Mouse (Mus musculus) thymus, adult 2 months (tissue): ENCODE results near the gene Ltbr.

Source experiments
- CTCF ChIP-seq: fragments of 200-500 bp; IDR thresholded peaks from 2 replicates; pipeline ENCODE4 v1.5.1; 2012; ENCODE audit warnings: mild to moderate bottlenecking, control low read depth, low read length, moderate library complexity, borderline replicate concordance; ENCODE audit not compliant: control insufficient read depth, poor library complexity, insufficient read depth; ENCODE audit errors: extremely low read depth
- POLR2A ChIP-seq: fragments of 200-500 bp; IDR thresholded peaks from 2 replicates; pipeline ENCODE4 v1.6.1; 2012; ENCODE audit warnings: mild to moderate bottlenecking, low read length, control low read depth, moderate library complexity; ENCODE audit not compliant: control insufficient read depth, poor library complexity, insufficient read depth; ENCODE audit errors: extremely low read depth

DNA sequence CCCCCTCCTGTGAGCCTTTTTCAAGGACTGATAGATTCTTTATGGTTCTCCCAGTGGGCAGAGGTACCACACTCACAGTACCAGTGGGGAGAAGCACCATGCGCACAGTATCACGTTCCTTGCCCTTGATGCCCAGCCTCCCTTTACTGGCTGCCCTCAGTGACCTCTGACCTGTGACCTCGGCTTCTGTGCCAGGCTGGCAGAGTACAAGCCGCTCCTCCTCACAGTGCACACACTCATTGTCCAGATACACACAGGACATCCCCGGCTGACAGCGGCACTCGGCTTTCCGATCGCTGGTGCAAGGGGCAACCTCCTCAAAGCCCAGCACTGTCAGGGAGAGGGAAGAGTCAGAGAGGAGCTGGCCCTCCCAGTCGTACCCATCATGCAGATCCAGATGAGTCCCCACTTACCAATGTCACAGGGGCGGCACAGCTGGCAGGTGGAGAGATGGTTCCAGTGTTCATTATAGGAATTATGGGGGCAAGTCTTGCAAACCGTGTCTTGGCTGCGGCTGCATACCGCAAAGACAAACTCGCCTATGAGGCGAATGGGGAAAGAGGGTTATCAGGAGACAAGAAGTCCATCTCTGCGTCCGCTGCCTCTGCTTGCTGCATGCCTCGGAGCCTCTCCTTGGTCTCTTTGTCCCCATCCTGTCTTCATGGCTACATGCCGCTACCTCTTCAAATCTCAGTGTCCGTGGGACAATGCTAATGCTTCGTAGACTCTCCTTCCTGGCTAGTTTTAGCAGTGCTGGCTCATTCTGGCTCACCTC is 917 bp downstream of the Ltbr start:
- TF ChIP-seq POLR2A (no peak), CTCF (no peak)
